Comparison of ENCODE assay signal across 19 mouse cellular contexts in genomic region chr12:32455913-32456312, GRCm38 (mm10).
A peak's percentile ranks its signal among the peaks of the same experiment; 100 is the strongest.
DNase-seq lines count a peak whose midpoint lies in the region; ATAC-seq and TF ChIP-seq lines count a peak whose summit lies in the region.
"Had no signal": no experiment of that assay in that cellular context is flagged by ENCODE, and none has a peak within 500 bp of the region (broad histone marks: within the 10 kb centered on the region; RNA-seq: fewer than 3 reads in every experiment).

No protein-coding gene starts in this region.

- H3K4me3 ChIP-seq in limb, embryonic 14.5 days (replicated peaks; ENCODE audit: low read length): no peak overlapping the region
- H3K4me3 ChIP-seq in limb, embryonic 10.5 days: no peak overlapping the region
- no peak overlapping the region for H3K4me3 ChIP-seq in forebrain, embryonic 13.5 days
- no peak overlapping the region for H3K4me3 ChIP-seq in neural tube, embryonic 14.5 days (ENCODE audit: low read depth, low read length)
- H3K4me3 ChIP-seq: embryonic facial prominence, embryonic 13.5 days; kidney, embryonic 15.5 days; limb, embryonic 12.5 days; liver, embryonic 13.5 days; lung, embryonic 15.5 days had no signal

- no peak for TF ChIP-seq CTCF in brain, embryonic 14.5 days (IDR thresholded peaks at IDR 0.05; ENCODE audit: borderline replicate concordance, extremely low read depth, insufficient read depth, insufficient read length)

- H3K9ac ChIP-seq in limb, embryonic 14.5 days (ENCODE audit: low read depth, low read length, severe bottlenecking): no peak overlapping the region
- H3K9ac ChIP-seq in forebrain, embryonic 13.5 days: no peak overlapping the region
- no peak overlapping the region for H3K9ac ChIP-seq in neural tube, embryonic 14.5 days (replicated peaks; ENCODE audit: low read depth, low read length)
- H3K9ac ChIP-seq: embryonic facial prominence, embryonic 13.5 days; kidney, embryonic 15.5 days; limb, embryonic 12.5 days; liver, embryonic 13.5 days; lung, embryonic 15.5 days had no signal

- no peak for ATAC-seq in limb, embryonic 14.5 days (ENCODE audit: low FRiP score, low read depth)
- ATAC-seq in forebrain, embryonic 13.5 days: peak; percentile 89
- ATAC-seq in neural tube, embryonic 14.5 days (ENCODE audit: low read depth): peak; percentile 77
- ATAC-seq: intestine, embryonic 16.5 days had no signal

- H3K4me2 ChIP-seq in limb, embryonic 14.5 days (replicated peaks; ENCODE audit: low read depth, low read length, severe bottlenecking): no peak overlapping the region
- H3K4me2 ChIP-seq in forebrain, embryonic 13.5 days: no peak overlapping the region
- no peak overlapping the region for H3K4me2 ChIP-seq in neural tube, embryonic 14.5 days (ENCODE audit: low read depth, low read length)
- H3K4me2 ChIP-seq: embryonic facial prominence, embryonic 13.5 days; kidney, embryonic 15.5 days; limb, embryonic 12.5 days; liver, embryonic 13.5 days; lung, embryonic 15.5 days had no signal

- TF ChIP-seq POLR2A in limb, embryonic 14.5 days (IDR thresholded peaks at IDR 0.05; ENCODE audit: borderline replicate concordance, extremely low read depth, insufficient read depth, insufficient read length): no peak
- TF ChIP-seq POLR2A in brain, embryonic 14.5 days (IDR thresholded peaks at IDR 0.05; ENCODE audit: borderline replicate concordance, extremely low read depth, insufficient read depth, insufficient read length, poor library complexity, severe bottlenecking): no peak

- peak; percentile 16 for DNase-seq in limb, embryonic 14.5 days (ENCODE audit: low spot score)
- DNase-seq in limb, embryonic 10.5 days (ENCODE audit: low spot score): no peak
- DNase-seq in brain, embryonic 14.5 days (ENCODE audit: low read depth): peak; percentile 74
- no peak for DNase-seq in frontal cortex, adult 2 months (ENCODE audit: extremely low spot score in 1 of 2, low spot score in 1 of 2)
- DNase-seq in urinary bladder, adult 18-20 months (ENCODE audit: low spot score in 2 of 2): no peak
- DNase-seq: adrenal gland, adult 8-10 months; cerebellum, adult 9-11 months; gastrocnemius, postnatal 36 days; kidney, postnatal 4 days; liver, embryonic 13.5 days; right cerebral cortex, postnatal 4 days had no signal

- H3K27me3 ChIP-seq in limb, embryonic 14.5 days (ENCODE audit: control insufficient read depth, insufficient read depth, low read length): no peaks in the 10 kb centered on the region
- H3K27me3 ChIP-seq in limb, embryonic 10.5 days (ENCODE audit: low read depth, poor library complexity, severe bottlenecking): no peaks in the 10 kb centered on the region
- H3K27me3 ChIP-seq in forebrain, embryonic 13.5 days: no peaks in the 10 kb centered on the region
- H3K27me3 ChIP-seq in neural tube, embryonic 14.5 days (ENCODE audit: control insufficient read depth, insufficient read depth, low read length): no peaks in the 10 kb centered on the region
- H3K27me3 ChIP-seq: embryonic facial prominence, embryonic 13.5 days; kidney, embryonic 15.5 days; limb, embryonic 12.5 days; liver, embryonic 13.5 days; lung, embryonic 15.5 days had no signal

- no peaks in the 10 kb centered on the region for H3K9me3 ChIP-seq in limb, embryonic 14.5 days (ENCODE audit: control insufficient read depth, low read length)
- no peaks in the 10 kb centered on the region for H3K9me3 ChIP-seq in limb, embryonic 10.5 days (replicated peaks)
- H3K9me3 ChIP-seq in forebrain, embryonic 13.5 days (replicated peaks): no peaks in the 10 kb centered on the region
- H3K9me3 ChIP-seq in neural tube, embryonic 14.5 days (ENCODE audit: control insufficient read depth, low read length): no peaks in the 10 kb centered on the region
- H3K9me3 ChIP-seq: embryonic facial prominence, embryonic 13.5 days; kidney, embryonic 15.5 days; limb, embryonic 12.5 days; liver, embryonic 13.5 days; lung, embryonic 15.5 days had no signal

- no peak overlapping the region for H3K27ac ChIP-seq in limb, embryonic 14.5 days (replicated peaks; ENCODE audit: low read depth, low read length)
- H3K27ac ChIP-seq in limb, embryonic 10.5 days: no peak overlapping the region
- H3K27ac ChIP-seq in forebrain, embryonic 13.5 days: no peak overlapping the region
- no peak overlapping the region for H3K27ac ChIP-seq in neural tube, embryonic 14.5 days (ENCODE audit: low read depth, low read length)
- H3K27ac ChIP-seq: embryonic facial prominence, embryonic 13.5 days; kidney, embryonic 15.5 days; limb, embryonic 12.5 days; liver, embryonic 13.5 days; lung, embryonic 15.5 days; macrophage had no signal

- H3K4me1 ChIP-seq in limb, embryonic 14.5 days (ENCODE audit: control insufficient read depth, insufficient read depth, low read length): no peaks in the 10 kb centered on the region
- H3K4me1 ChIP-seq in limb, embryonic 10.5 days: no peaks in the 10 kb centered on the region
- H3K4me1 ChIP-seq in forebrain, embryonic 13.5 days: no peaks in the 10 kb centered on the region
- H3K4me1 ChIP-seq in neural tube, embryonic 14.5 days (ENCODE audit: control insufficient read depth, insufficient read depth, low read length): no peaks in the 10 kb centered on the region
- H3K4me1 ChIP-seq: embryonic facial prominence, embryonic 13.5 days; kidney, embryonic 15.5 days; limb, embryonic 12.5 days; liver, embryonic 13.5 days; lung, embryonic 15.5 days had no signal

- no peaks in the 10 kb centered on the region for H3K36me3 ChIP-seq in limb, embryonic 14.5 days (ENCODE audit: control insufficient read depth, insufficient read depth, low read length)
- no peaks in the 10 kb centered on the region for H3K36me3 ChIP-seq in limb, embryonic 10.5 days
- no peaks in the 10 kb centered on the region for H3K36me3 ChIP-seq in forebrain, embryonic 13.5 days (ENCODE audit: poor library complexity, severe bottlenecking)
- no peaks in the 10 kb centered on the region for H3K36me3 ChIP-seq in neural tube, embryonic 14.5 days (ENCODE audit: control insufficient read depth, insufficient read depth, low read length)
- H3K36me3 ChIP-seq: embryonic facial prominence, embryonic 13.5 days; kidney, embryonic 15.5 days; limb, embryonic 12.5 days; liver, embryonic 13.5 days; lung, embryonic 15.5 days had no signal

Comparison
In these comparisons a context has a peak if more than half of its experiments do, and no peak if none do; other contexts are left out.
1. DNase-seq: peak in limb, embryonic 14.5 days (single experiment) and brain, embryonic 14.5 days (single experiment); none in limb, embryonic 10.5 days (single experiment), frontal cortex, adult 2 months (0 of 2) and urinary bladder, adult 18-20 months (0 of 2).